Mouse (Mus musculus) gastrocnemius, adult 8-10 months (tissue): ENCODE results near the gene Pip4p1. TPM values are rescaled to one million over a fixed set of nuclear protein-coding genes. Genes with fewer than 3 reads are reported as not detected.

Experiments used
- DNase-seq, 2 experiments: peaks; one replicate each; pipeline ENCODE4 v3.0.0; 2022; ENCODE audit warnings: low spot score in 2 of 2
- total RNA-seq, 4 experiments: library from RNA; stranded (reverse); gene quantifications; 2 replicates each; pipeline ENCODE4 v1.2.4; 2022

Gene Pip4p1
- total RNA-seq, 4 experiments from 2014 or later: 12.4 to 19.8 (median 18.4) TPM

- peak; percentile 68 to 80 for DNase-seq
These were observed 34.5 kb downstream of the Pip4p1 start for GRCm38 (mm10) chr14:50895985-50896746.

- no peak for DNase-seq
These were observed 35.2 kb downstream of the Pip4p1 start for GRCm38 (mm10) chr14:50895407-50895806.

GRCm38 (mm10) chr14:50892541-50893459, 37.9 kb downstream of the Pip4p1 start:
- DNase-seq: no peak

DNA sequence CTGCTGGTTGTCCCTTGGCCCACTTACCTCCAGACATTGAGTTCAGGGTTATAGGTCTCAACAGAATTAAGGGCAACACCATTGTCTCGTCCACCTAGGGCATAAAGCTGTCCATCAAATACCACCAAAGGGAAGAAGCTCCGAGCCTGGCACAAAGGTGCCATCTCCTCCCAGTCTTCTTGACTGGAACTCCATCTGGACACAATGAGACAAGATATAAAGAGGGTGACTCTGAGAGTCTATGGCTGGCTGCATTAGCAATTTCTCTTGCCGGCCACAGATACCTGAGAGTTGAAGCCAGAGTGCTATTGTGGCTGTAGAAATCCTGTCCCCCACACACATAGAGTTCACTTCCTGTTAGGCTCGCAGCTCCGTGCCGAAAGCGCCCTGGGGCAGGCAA, 38.6 kb downstream of the Pip4p1 start:
- DNase-seq: no peak

GRCm38 (mm10) chr14:50891621-50892020, 39.0 kb downstream of the Pip4p1 start:
- DNase-seq: no peak

DNA sequence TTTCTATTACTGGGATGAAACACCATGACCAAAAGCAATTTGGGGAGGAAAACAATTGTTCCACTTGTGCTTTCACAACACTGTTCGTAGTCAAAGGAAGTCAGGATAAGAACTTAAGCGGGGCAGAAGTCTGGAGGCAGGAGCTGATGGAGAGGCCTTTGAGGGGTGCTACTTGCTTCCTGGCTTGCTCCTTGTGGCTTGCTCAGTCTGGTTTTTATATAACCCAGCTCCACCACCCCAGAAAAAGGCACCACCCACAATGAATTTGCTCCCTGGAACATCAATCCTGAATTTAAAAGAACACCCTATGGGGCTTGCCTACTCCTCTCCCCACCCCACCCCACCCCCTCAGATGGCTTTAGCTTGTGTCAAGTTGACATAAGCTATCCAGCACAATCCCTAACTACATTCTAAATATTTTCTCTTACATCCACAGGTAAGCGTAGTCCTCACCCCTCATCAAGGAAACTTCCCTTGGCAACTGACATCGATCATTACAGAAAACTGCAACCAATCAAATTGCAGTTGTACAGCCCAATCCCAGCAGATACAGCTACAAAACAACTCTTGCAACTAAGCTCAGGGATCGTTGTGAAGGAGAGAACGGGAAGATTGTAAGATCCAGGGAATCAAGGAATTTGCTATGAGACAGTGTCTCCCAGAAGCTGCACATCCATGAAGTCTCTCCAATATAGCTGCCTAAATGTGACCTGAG, 54.3 kb downstream of the Pip4p1 start:
- no peak for DNase-seq

Other genes starting within 250 kb of the Pip4p1 start
- gene Olfr747, start 237.7 kb downstream of the Pip4p1 start, total RNA-seq: not detected
- gene Olfr748, start 223.5 kb downstream of the Pip4p1 start, total RNA-seq: not detected
- not detected for gene Olfr749, start 185.8 kb downstream of the Pip4p1 start, total RNA-seq
- 1 to 10 TPM; 3.7 to 6.8 (median 5.7) TPM for gene Ttc5, start 145.3 kb downstream of the Pip4p1 start, total RNA-seq
- not detected for gene Ccnb1ip1, start 123.1 kb downstream of the Pip4p1 start, total RNA-seq
- 10 to 100 TPM in 1 of 4 experiments, 1 to 10 TPM in 3; 7.9 to 10.2 (median 8.3) TPM for gene Parp2, start 123.0 kb downstream of the Pip4p1 start, total RNA-seq
- 1 to 10 TPM; 7.2 to 9.4 (median 8.4) TPM for gene Tep1, start 60.3 kb downstream of the Pip4p1 start, total RNA-seq
- gene Klhl33, start 33.3 kb downstream of the Pip4p1 start, total RNA-seq: 10 to 100 TPM; 73.7 to 90.4 (median 77.6) TPM
- gene Osgep, start 6.0 kb downstream of the Pip4p1 start, total RNA-seq: 10 to 100 TPM; 42.4 to 63.1 (median 48.7) TPM
- gene Apex1, start 5.9 kb downstream of the Pip4p1 start, total RNA-seq: 10 to 100 TPM; 30.8 to 35.9 (median 33.3) TPM
- 1 to 10 TPM; 2.2 to 4.4 (median 3.2) TPM for gene Pnp, start 226 bp upstream of the Pip4p1 start, total RNA-seq
- 1 to 10 TPM; 2.1 to 5.2 (median 3.3) TPM for gene Gm49342, start 13.7 kb upstream of the Pip4p1 start, total RNA-seq
- under 1 TPM in 3 of 4 experiments, not detected in 1; 0.29 to 0.64 (median 0.52) TPM for gene Pnp2, start 25.1 kb upstream of the Pip4p1 start, total RNA-seq
- gene Rnase10, start 76.9 kb upstream of the Pip4p1 start, total RNA-seq: not detected
- not detected for gene Rnase9, start 111.0 kb upstream of the Pip4p1 start, total RNA-seq
- not detected for gene Rnase11, start 119.3 kb upstream of the Pip4p1 start, total RNA-seq
- gene Rnase12, start 126.8 kb upstream of the Pip4p1 start, total RNA-seq: not detected
- not detected for gene Olfr750, start 143.6 kb upstream of the Pip4p1 start, total RNA-seq
- gene Rnase4, start 160.2 kb upstream of the Pip4p1 start, total RNA-seq: 10 to 100 TPM; 17.3 to 32.3 (median 23.6) TPM
- 1 to 10 TPM; 1.2 to 3.0 (median 1.6) TPM for gene Ang, start 160.3 kb upstream of the Pip4p1 start, total RNA-seq
- gene Eddm3b, start 183.6 kb upstream of the Pip4p1 start, total RNA-seq: not detected
- not detected for gene Rnase6, start 193.1 kb upstream of the Pip4p1 start, total RNA-seq
- not detected for gene Rnase1, start 215.9 kb upstream of the Pip4p1 start, total RNA-seq
- gene Rnase2b, start 231.4 kb upstream of the Pip4p1 start, total RNA-seq: not detected